Mouse (Mus musculus): ENCODE data around the gene Hnrnpa3. TPM values are rescaled to one million over a fixed set of nuclear protein-coding genes. Genes with fewer than 3 reads are reported as not detected.
"Not testable (repeated sequence)": the region's sequence is repeated elsewhere in the genome, so short reads cannot be mapped to it uniquely, and the experiment has no call there.

Gene Hnrnpa3
- total RNA-seq, 2 experiments from 2014 or later: 316 to 327 TPM

GRCm38 (mm10) chr2:75672561-75672960, 13.5 kb downstream of the Hnrnpa3 start:
- DNase-seq (ENCODE audit: low spot score in 2 of 2): no peak

- no peak for DNase-seq (ENCODE audit: low spot score in 2 of 2)
Observed at GRCm38 (mm10) chr2:75676567-75676966, 17.5 kb downstream of the Hnrnpa3 start.

- DNase-seq (ENCODE audit: low spot score in 2 of 2): no peak
Observed at GRCm38 (mm10) chr2:75679947-75680346, 20.9 kb downstream of the Hnrnpa3 start.

GRCm38 (mm10) chr2:75681439-75681838, 22.4 kb downstream of the Hnrnpa3 start:
- DNase-seq (ENCODE audit: low spot score in 2 of 2): no peak

- peak in 1 of 2 experiments; percentile 67 for DNase-seq (ENCODE audit: low spot score in 2 of 2)
Observed at GRCm38 (mm10) chr2:75682978-75683709, 24.1 kb downstream of the Hnrnpa3 start.

GRCm38 (mm10) chr2:75684526-75684925, 25.5 kb downstream of the Hnrnpa3 start:
- no peak for DNase-seq (ENCODE audit: low spot score in 2 of 2)

- no peak for DNase-seq (ENCODE audit: low spot score in 2 of 2)
Observed at GRCm38 (mm10) chr2:75685458-75685861, 26.4 kb downstream of the Hnrnpa3 start.

GRCm38 (mm10) chr2:75687040-75687749, 28.1 kb downstream of the Hnrnpa3 start:
- DNase-seq (ENCODE audit: low spot score in 2 of 2): no peak

- DNase-seq (ENCODE audit: low spot score in 2 of 2): no peak
Observed at GRCm38 (mm10) chr2:75688901-75689300, 29.8 kb downstream of the Hnrnpa3 start.

GRCm38 (mm10) chr2:75689482-75690158, 30.6 kb downstream of the Hnrnpa3 start:
- DNase-seq (ENCODE audit: low spot score in 2 of 2): no peak

GRCm38 (mm10) chr2:75690656-75691055, 31.6 kb downstream of the Hnrnpa3 start:
- DNase-seq (ENCODE audit: low spot score in 2 of 2): no peak

GRCm38 (mm10) chr2:75691316-75691715, 32.3 kb downstream of the Hnrnpa3 start:
- DNase-seq (ENCODE audit: low spot score in 2 of 2): no peak

GRCm38 (mm10) chr2:75692369-75692768, 33.3 kb downstream of the Hnrnpa3 start:
- no peak for DNase-seq (ENCODE audit: low spot score in 2 of 2)

GRCm38 (mm10) chr2:75694926-75695325, 35.9 kb downstream of the Hnrnpa3 start:
- DNase-seq (ENCODE audit: low spot score in 2 of 2): not testable (repeated sequence)

- DNase-seq (ENCODE audit: low spot score in 2 of 2): no peak
Observed at GRCm38 (mm10) chr2:75695676-75696350, 36.8 kb downstream of the Hnrnpa3 start.

GRCm38 (mm10) chr2:75696371-75696770, 37.3 kb downstream of the Hnrnpa3 start:
- no peak for DNase-seq (ENCODE audit: low spot score in 2 of 2)

GRCm38 (mm10) chr2:75697222-75697621, 38.2 kb downstream of the Hnrnpa3 start:
- no peak for DNase-seq (ENCODE audit: low spot score in 2 of 2)

GRCm38 (mm10) chr2:75698007-75698406, 38.9 kb downstream of the Hnrnpa3 start:
- no peak for DNase-seq (ENCODE audit: low spot score in 2 of 2)

GRCm38 (mm10) chr2:75698874-75699273, 39.8 kb downstream of the Hnrnpa3 start:
- DNase-seq (ENCODE audit: low spot score in 2 of 2): no peak

- DNase-seq (ENCODE audit: low spot score in 2 of 2): no peak
Observed at GRCm38 (mm10) chr2:75700543-75700942, 41.5 kb downstream of the Hnrnpa3 start.

GRCm38 (mm10) chr2:75701207-75701606, 42.1 kb downstream of the Hnrnpa3 start:
- DNase-seq (ENCODE audit: low spot score in 2 of 2): no peak
